Mouse (Mus musculus) small intestine, adult 2 months (tissue): ENCODE measurements at regions not wholly inside any gene's neighbourhood (a gene's known extent, or its start where the extent isn't known, plus 50 kb on each side); places are given as distances from the start of the nearest gene placed in this dataset.

Experiments used
- H3K27ac ChIP-seq: fragments of 200-500 bp; 2 replicates; pipeline ENCODE4 v1.5.1; 2012; ENCODE audit warnings: low read depth, low read length, control low read depth, inconsistent platforms; ENCODE audit not compliant: insufficient read depth
- H3K27me3 ChIP-seq: fragments of 200-500 bp; 2 replicates; pipeline ENCODE4 v1.6.1; 2012; ENCODE audit warnings: mild to moderate bottlenecking, moderate library complexity, low read length, inconsistent platforms; ENCODE audit not compliant: control insufficient read depth, insufficient read depth
- H3K36me3 ChIP-seq: fragments of 200-500 bp; 2 replicates; pipeline ENCODE4 v1.6.1; 2012; ENCODE audit warnings: mild to moderate bottlenecking, low read length, control low read depth, inconsistent platforms; ENCODE audit not compliant: control insufficient read depth, insufficient read depth
- H3K4me1 ChIP-seq: fragments of 200-500 bp; 2 replicates; pipeline ENCODE4 v1.6.1; 2012; ENCODE audit warnings: low read length, inconsistent platforms, mixed read lengths; ENCODE audit not compliant: control insufficient read depth, insufficient read depth, insufficient read length
- H3K4me3 ChIP-seq: fragments of 200-500 bp; 2 replicates; pipeline ENCODE4 v1.5.1; 2012; ENCODE audit warnings: low read depth, mild to moderate bottlenecking, control low read depth, inconsistent platforms, low read length, moderate library complexity
- CTCF ChIP-seq: fragments of 200-500 bp; IDR thresholded peaks from 2 replicates; pipeline ENCODE4 v1.5.1; 2012; ENCODE audit warnings: low read depth, mild to moderate bottlenecking, control low read depth, inconsistent platforms, low read length, moderate library complexity, mixed read lengths; ENCODE audit not compliant: insufficient replicate concordance, insufficient read length; ENCODE audit errors: extremely low read depth
- POLR2A ChIP-seq: fragments of 200-500 bp; IDR thresholded peaks from 2 replicates; pipeline ENCODE4 v1.6.1; 2012; ENCODE audit warnings: low read depth, mild to moderate bottlenecking, control low read depth, inconsistent platforms, low read length, moderate library complexity
- WGBS: fragments of 180-500 bp; shearing (Covaris S2); methylation state at CpG from one replicate; pipeline ENCODE4 v1.1.7; 2018; 5-methylcytosine and 5-hydroxymethylcytosine counted together

GRCm38 (mm10) chr7:113685349-113685748 is 80.4 kb upstream of the Spon1 start:
- TF ChIP-seq POLR2A: no peak
- TF ChIP-seq CTCF: no peak
- Histone ChIP-seq H3K4me1 (no peaks in the 10 kb centered on the region), H3K4me3 (no peak overlapping the region), H3K27me3 (no peaks in the 10 kb centered on the region; the same call in 1 of the 2 replicates), H3K36me3 (no peaks in the 10 kb centered on the region), H3K27ac (no peak overlapping the region)
- 85% methylated on average over 4 of the region's 4 CpGs for WGBS

- TF ChIP-seq CTCF (no peak), POLR2A (no peak)
- H3K4me1 ChIP-seq: no peaks in the 10 kb centered on the region
- no peaks in the 10 kb centered on the region for H3K36me3 ChIP-seq
- H3K4me3 ChIP-seq: no peak overlapping the region
- no peak overlapping the region for H3K27ac ChIP-seq
- 83% methylated on average over 3 of the region's 3 CpGs for whole genome bisulfite sequencing
- H3K27me3 ChIP-seq: no peaks in the 10 kb centered on the region; the same call in 1 of the 2 replicates
These were observed 79.3 kb upstream of the Spon1 start for GRCm38 (mm10) chr7:113686527-113686926.

- Histone ChIP-seq H3K36me3 (no peaks in the 10 kb centered on the region), H3K27me3 (no peaks in the 10 kb centered on the region; the same call in 1 of the 2 replicates), H3K4me1 (no peaks in the 10 kb centered on the region), H3K27ac (no peak overlapping the region), H3K4me3 (no peak overlapping the region)
- 75% methylated on average over 6 of the region's 6 CpGs for WGBS
- TF ChIP-seq CTCF (no peak), POLR2A (no peak)
These were observed 78.2 kb upstream of the Spon1 start for GRCm38 (mm10) chr7:113687566-113687965.

- H3K36me3 ChIP-seq: no peaks in the 10 kb centered on the region
- TF ChIP-seq CTCF (no peak), POLR2A (no peak)
- WGBS: 35% methylated on average over 8 of the region's 8 CpGs
- H3K4me3 ChIP-seq: no peak overlapping the region
- no peak overlapping the region for H3K27ac ChIP-seq
- no peaks in the 10 kb centered on the region; the same call in 1 of the 2 replicates for H3K27me3 ChIP-seq
- no peaks in the 10 kb centered on the region for H3K4me1 ChIP-seq
These were observed 77.5 kb upstream of the Spon1 start for GRCm38 (mm10) chr7:113688231-113688669.

GRCm38 (mm10) chr7:113688717-113689116 is 77.1 kb upstream of the Spon1 start:
- TF ChIP-seq CTCF: no peak
- TF ChIP-seq POLR2A: no peak
- H3K4me3 ChIP-seq: no peak overlapping the region
- H3K27ac ChIP-seq: no peak overlapping the region
- no peaks in the 10 kb centered on the region for H3K4me1 ChIP-seq
- 58% methylated on average over 1 of the region's 1 CpGs for WGBS
- H3K36me3 ChIP-seq: no peaks in the 10 kb centered on the region
- H3K27me3 ChIP-seq: no peaks in the 10 kb centered on the region; the same call in 1 of the 2 replicates

GRCm38 (mm10) chr7:113689131-113689530 is 76.7 kb upstream of the Spon1 start:
- Histone ChIP-seq H3K27me3 (no peaks in the 10 kb centered on the region; the same call in 1 of the 2 replicates), H3K4me3 (no peak overlapping the region), H3K27ac (no peak overlapping the region), H3K4me1 (no peaks in the 10 kb centered on the region), H3K36me3 (no peaks in the 10 kb centered on the region)
- TF ChIP-seq CTCF: no peak
- TF ChIP-seq POLR2A: no peak
- WGBS: 40% methylated on average over 2 of the region's 2 CpGs

GRCm38 (mm10) chr7:113691756-113692155 is 74.0 kb upstream of the Spon1 start:
- Histone ChIP-seq H3K4me1 (no peaks in the 10 kb centered on the region), H3K27ac (no peak overlapping the region), H3K27me3 (no peaks in the 10 kb centered on the region), H3K4me3 (no peak overlapping the region), H3K36me3 (no peaks in the 10 kb centered on the region)
- TF ChIP-seq POLR2A (no peak), CTCF (no peak)
- 68% methylated on average over 2 of the region's 2 CpGs for WGBS

GRCm38 (mm10) chr7:113693526-113693925 is 72.3 kb upstream of the Spon1 start:
- no peaks in the 10 kb centered on the region for H3K4me1 ChIP-seq
- H3K27me3 ChIP-seq: no peaks in the 10 kb centered on the region
- TF ChIP-seq POLR2A: no peak
- TF ChIP-seq CTCF: no peak
- H3K4me3 ChIP-seq: no peak overlapping the region
- no peaks in the 10 kb centered on the region for H3K36me3 ChIP-seq
- no peak overlapping the region for H3K27ac ChIP-seq
- WGBS: 62% methylated on average over 3 of the region's 3 CpGs
